Mouse (Mus musculus): ENCODE measurements at regions not wholly inside any gene's neighbourhood (a gene's known extent, or its start where the extent isn't known, plus 50 kb on each side); places are given as distances from the start of the nearest gene placed in this dataset.

DNA sequence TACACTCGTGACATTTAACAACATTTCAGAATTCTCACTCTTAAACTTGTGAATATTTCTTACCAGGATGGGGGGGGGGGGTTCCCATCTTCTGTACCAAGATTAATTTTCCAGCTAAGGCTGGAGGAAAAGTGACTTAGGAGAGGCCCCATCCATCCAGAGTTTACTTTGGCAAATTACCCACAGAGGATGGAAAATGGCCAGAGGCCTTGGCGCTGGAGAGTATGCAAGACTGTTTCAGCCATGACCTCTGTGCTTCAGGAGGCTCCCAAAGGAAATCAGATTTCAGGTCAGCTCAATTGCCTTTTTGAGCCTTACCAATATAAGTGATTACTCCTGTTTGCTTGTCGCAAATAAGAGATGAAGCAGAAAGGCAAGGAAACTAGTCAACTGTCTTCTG is 143.4 kb upstream of the F930015N05Rik start:
- peak; percentile 61 to 65 for DNase-seq

DNA sequence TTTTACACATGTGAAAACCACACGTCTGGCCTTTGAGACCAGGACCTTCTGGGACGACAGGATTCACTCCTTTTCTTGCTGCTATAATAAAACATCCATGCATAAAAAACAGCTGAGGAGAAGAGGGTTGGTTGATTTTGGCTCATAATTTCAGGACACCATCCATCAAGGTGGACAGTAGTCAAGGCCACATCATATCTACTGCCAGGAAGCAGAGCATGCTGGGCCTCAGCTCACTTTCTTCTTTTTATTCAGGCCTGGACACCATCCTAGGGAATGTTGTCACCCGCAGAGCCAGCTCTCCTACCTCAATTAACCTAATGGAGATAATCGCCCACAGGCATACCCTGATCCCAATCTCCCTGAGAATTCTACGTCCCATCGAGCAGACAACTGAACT is 149.6 kb upstream of the F930015N05Rik start:
- no peak for DNase-seq

DNA sequence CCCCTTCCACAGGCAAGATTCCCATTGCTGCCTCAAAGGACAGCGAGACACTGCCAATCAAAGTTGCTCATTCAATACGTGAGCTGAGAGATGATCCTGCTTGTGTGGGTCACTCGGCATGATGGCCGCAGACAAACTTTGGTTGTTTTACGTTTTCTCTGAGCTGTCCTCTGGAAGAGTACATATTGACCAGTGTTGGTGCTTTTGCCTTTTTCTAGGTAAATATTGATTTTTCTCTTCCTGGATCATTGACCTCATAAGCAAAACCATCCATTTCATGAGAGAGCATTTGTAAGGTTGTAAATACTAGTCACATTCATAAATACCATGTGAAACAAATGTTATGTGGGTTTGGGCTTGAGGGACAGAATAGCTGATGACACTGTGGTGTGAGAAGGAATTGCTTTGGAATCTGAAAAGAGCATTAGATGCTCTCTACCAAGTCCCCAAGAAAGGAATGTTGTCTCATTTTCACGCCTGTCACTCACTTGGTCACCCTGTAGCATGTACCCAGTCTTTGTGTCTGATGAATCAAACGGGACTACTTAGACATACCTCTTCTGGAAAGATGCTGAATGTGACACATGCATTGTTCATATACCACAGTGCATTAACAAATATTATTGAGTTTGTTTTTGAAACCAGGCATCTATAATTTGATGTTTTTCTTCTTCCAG is 150.7 kb upstream of the F930015N05Rik start:
- no peak for DNase-seq

DNA sequence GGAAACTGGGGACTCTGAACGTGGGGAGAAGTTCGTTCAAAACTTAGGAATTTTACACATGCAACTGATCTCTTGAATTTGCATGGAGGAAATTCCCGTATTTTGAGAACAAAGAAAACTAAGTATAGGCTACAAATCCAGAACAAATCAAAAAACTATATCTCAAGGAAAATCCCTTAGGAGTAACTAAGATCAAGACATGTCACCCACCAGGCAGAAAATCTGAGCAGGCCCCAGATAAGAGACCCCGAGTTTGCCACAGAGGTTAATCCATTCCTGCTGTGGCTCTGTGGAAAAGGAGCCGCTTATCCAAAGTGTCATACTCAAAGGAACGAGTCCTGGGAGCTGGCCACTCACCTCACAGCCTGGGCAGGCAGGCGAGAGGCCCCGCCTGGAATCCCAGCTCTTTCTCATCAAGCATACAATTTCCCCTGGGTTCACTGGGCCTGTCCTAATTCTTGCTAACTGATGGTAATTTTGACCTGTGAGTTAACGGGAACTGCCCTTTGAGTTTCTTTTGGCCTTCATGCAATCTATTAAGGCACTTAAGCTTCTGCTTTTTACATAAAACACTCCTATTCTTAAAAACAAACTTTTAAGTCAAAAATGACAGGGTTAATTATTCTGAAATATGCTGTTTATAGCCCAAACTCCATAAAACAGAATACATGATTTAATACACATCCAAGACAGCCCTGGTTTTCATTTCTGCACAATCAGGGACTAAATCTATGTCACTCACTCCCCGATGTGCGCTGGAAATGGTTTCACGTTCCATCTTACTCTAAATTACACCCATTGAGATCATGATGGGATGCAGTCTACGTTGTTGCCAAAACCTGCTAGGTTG is 151.5 kb upstream of the F930015N05Rik start:
- DNase-seq: peak; percentile 9 to 13

- peak; percentile 68 to 73 for DNase-seq
Observed at GRCm38 (mm10) chr11:64588601-64588989, 152.1 kb upstream of the F930015N05Rik start.

GRCm38 (mm10) chr11:64589026-64589425 is 152.6 kb upstream of the F930015N05Rik start:
- DNase-seq: peak; percentile 59 to 72

- DNase-seq: no peak
Observed at GRCm38 (mm10) chr11:64590091-64590490, 153.6 kb upstream of the F930015N05Rik start.

- DNase-seq: no peak
Observed at GRCm38 (mm10) chr11:64592253-64592652, 155.8 kb upstream of the F930015N05Rik start.

GRCm38 (mm10) chr11:64597305-64597704 is 160.9 kb upstream of the F930015N05Rik start:
- DNase-seq: no peak

DNA sequence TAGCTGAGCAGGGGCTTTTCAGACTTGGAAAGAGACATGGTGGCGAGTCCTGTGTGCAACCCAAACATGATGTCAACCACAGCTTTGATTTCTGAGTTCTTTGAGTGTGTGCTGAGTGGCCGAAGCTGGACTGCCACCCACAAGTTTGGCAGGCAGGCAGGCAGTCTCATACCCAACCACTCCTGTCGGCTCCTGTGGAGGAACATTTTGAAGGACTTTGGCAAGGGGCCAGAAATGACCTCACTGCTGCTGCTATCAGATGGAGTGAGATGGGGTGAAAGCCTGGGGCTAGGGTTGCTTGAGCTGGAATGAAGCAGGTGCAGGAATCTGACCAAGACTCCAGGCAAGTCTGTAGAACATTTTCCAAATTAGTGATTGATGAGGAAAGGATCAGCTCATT is 162.7 kb upstream of the F930015N05Rik start:
- DNase-seq: peak; percentile 69 to 72

GRCm38 (mm10) chr11:64600201-64601102 is 164.0 kb upstream of the F930015N05Rik start:
- DNase-seq: peak; percentile 59 to 65

GRCm38 (mm10) chr11:64609043-64609442 is 172.6 kb upstream of the F930015N05Rik start:
- no peak for DNase-seq

DNA sequence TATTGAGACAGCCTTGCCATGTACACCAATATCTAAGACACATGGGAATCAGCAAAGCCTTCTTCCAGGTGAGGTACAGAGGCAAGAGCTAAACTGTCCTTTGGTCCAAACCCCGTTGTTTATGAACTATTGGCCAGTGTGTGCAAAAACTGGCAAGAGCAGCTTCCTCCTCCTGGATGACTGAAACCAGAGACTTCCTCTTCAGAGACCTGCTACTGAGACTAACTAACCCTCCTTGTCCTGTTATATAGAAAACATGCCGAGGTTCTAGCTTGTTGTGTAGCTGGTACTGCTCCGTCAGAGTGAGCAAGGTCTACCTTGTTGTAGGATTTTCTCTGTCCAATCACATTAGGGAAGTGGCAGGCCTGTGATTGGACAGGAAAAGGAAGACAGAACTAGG is 174.3 kb upstream of the F930015N05Rik start:
- no peak for DNase-seq

DNA sequence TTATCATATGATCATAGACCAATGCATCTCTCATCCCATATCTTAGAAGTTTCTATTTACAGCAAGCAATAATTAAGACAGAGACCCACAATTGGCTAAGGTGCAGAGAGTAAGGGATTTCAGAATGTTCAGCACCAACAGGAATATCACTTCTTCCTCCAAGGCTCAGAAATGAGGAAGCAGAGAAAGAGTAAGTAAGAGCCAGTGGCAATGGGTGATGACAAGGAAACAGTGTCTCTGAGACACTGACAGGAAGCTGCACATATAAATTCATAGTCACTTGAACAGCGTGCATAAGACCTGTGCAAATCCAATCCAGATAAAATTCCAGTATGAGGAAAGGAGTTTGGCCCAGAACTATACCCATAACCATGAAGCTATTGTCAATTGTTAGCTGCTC is 178.7 kb upstream of the F930015N05Rik start:
- no peak for DNase-seq

GRCm38 (mm10) chr11:64618631-64619385 is 182.4 kb upstream of the F930015N05Rik start:
- peak in 1 of 2 experiments; percentile 7 for DNase-seq

DNA sequence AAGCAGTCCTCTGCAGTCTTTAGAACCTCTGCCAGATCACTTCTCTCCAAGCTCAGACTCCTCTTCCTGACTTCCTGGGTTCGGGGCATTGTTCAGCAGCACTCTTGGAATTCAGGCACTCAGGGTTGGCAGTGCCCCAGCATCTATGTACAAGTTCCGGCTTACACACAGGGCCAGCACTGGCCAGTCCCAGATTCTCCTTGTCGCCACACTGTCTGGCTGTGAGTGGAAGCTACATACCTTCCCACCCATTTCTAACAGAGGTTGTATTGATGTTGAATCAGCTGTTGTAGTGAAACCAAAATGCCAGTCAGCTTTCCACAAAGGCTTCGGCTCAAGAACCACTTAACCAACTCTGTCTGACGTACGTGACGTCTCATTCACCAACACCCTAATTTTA is 190.7 kb upstream of the F930015N05Rik start:
- DNase-seq: peak; percentile 3 to 5

- no peak for DNase-seq
Observed at GRCm38 (mm10) chr11:64640947-64641346, 204.5 kb upstream of the F930015N05Rik start.

DNA sequence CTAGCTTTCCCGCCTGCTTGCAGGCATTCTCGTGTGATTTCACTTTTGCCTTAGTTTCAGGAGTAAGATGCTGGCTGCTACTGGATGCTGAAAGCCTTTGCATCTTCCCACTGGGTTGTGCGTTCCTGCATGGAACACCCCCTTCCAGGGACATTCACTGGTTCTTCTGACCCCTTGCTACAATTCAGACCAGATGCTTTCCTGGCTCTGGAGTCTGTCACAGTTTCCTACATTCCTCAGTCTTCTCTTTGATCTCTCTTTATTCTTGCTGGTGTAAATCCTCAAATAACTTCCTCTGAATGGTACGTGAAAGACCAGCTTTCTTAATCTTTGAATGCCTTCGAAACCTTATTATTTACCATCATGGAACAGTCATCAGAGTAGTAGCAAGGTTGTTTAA is 206.7 kb upstream of the F930015N05Rik start:
- DNase-seq: no peak

- peak; percentile 11 to 19 for DNase-seq
Observed at GRCm38 (mm10) chr11:64647938-64648337, 211.5 kb upstream of the F930015N05Rik start.

GRCm38 (mm10) chr11:64650571-64651282 is 214.3 kb upstream of the F930015N05Rik start:
- DNase-seq: no peak

DNA sequence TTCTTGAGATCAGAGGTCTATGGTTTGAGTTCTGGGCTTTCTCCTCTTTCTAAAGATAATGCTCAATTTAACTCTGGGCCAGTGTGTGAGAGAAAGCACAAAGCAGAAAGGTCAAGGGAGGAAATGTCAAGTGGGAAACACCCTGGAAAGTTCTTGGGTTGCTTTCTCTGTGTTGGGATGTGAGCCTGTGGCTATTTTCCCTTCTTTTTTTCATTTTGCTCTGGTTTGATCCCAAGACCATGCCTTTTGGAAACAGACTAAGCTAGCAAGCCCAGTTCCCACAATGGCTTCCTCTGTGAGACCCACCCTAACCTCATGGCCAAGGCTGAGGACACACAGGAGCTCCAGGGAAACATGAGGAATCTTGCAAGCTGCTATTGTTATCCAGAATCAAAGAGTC is 216.4 kb upstream of the F930015N05Rik start:
- no peak for DNase-seq

DNA sequence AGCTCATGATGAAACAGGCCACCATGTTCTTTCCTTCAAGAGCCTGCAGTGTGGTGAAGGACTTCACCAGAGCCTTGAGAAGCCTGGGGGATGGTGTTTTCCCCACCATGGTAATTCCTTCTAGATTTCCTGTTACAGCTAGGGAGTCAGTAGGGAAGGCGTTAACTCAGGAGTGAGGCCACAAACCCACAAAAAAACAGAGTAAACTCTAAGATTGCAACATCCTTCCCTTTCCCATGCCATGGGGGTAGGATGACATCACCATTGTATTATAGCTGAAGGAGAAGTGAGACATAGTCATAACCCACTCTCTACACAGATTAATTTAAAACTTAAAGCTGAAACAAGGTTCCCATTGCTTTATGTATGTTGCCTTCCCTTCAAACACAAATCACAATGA is 218.7 kb upstream of the F930015N05Rik start:
- DNase-seq: no peak

Measured in cerebellum, postnatal 10 days (tissue).